Mouse (Mus musculus) liver, postnatal 0 days (tissue): Measurements from ENCODE around the gene Ube2g1. TPM values are rescaled to one million over a fixed set of nuclear protein-coding genes. Genes with fewer than 3 reads are reported as not detected.

Source experiments
- ATAC-seq: fragments of 200-750 bp; cut with Nextera tagmentation; 2 replicates; pipeline ENCODE4 v1.8.0; 2017; ENCODE audit warnings: mild to moderate bottlenecking, moderate library complexity
- DNase-seq: peaks from one replicate; pipeline ENCODE4 v3.0.0-alpha.2; 2016
- H3K27ac ChIP-seq: fragments of 300-500 bp; sonication (generic); 2 replicates; pipeline ENCODE4 v1.5.1; 2014; ENCODE audit warnings: antibody characterized with exemption, moderate library complexity, mild to moderate bottlenecking, low read depth
- H3K27me3 ChIP-seq: fragments of 300-500 bp; sonication (generic); 2 replicates; pipeline ENCODE4 v1.6.1; 2014; ENCODE audit warnings: low read length, control low read depth, mixed read lengths; ENCODE audit not compliant: insufficient read depth
- H3K36me3 ChIP-seq: fragments of 300-500 bp; sonication (generic); replicated peaks from 2 replicates; pipeline ENCODE4 v1.6.1; 2014; ENCODE audit warnings: mild to moderate bottlenecking, control low read depth, low read length, moderate library complexity, mixed read lengths; ENCODE audit not compliant: insufficient read depth
- H3K4me1 ChIP-seq: fragments of 300-500 bp; sonication (generic); 2 replicates; pipeline ENCODE4 v1.6.1; 2014; ENCODE audit warnings: antibody characterized with exemption, mild to moderate bottlenecking, control low read depth; ENCODE audit not compliant: insufficient read depth
- H3K4me2 ChIP-seq: fragments of 300-500 bp; sonication (generic); 2 replicates; pipeline ENCODE4 v1.6.1; 2014; ENCODE audit warnings: low read depth, mild to moderate bottlenecking, low read length, moderate library complexity, mixed read lengths
- H3K4me3 ChIP-seq: fragments of 300-500 bp; sonication (generic); 2 replicates; pipeline ENCODE4 v1.5.1; 2014; ENCODE audit warnings: low read depth, low read length
- H3K9ac ChIP-seq: fragments of 300-500 bp; sonication (generic); replicated peaks from 2 replicates; pipeline ENCODE4 v1.6.1; 2014; ENCODE audit warnings: mild to moderate bottlenecking, moderate library complexity
- H3K9me3 ChIP-seq: fragments of 300-500 bp; sonication (generic); 2 replicates; pipeline ENCODE4 v1.6.1; 2016; ENCODE audit warnings: mild to moderate bottlenecking, control low read depth, low read length, mixed read lengths
- CTCF ChIP-seq: sonication (generic); IDR thresholded peaks from 2 replicates; pipeline ENCODE4 v1.5.1; 2016; ENCODE audit warnings: antibody characterized with exemption, low read depth
- EP300 ChIP-seq: IDR thresholded peaks from 2 replicates; pipeline ENCODE4 v1.6.1; 2016; ENCODE audit warnings: antibody characterized with exemption, low read depth, mild to moderate bottlenecking
- WGBS: fragments of 180-500 bp; shearing (Covaris S2); extraction: QIAGEN DNeasy Blood & Tissue Kit; methylation state at CpG from one replicate; pipeline ENCODE4 v1.1.7; 2014; ENCODE audit not compliant: insufficient replicate concordance; 5-methylcytosine and 5-hydroxymethylcytosine counted together
- polyA plus RNA-seq: library from polyadenylated mRNA; unstranded; fragments of >200 nt; fragmentation: Nextera tagmentation; extraction: Ambion mirVana; gene quantifications from 2 replicates; pipeline ENCODE4 v1.2.1, GENCODE M21; 2015

The Ube2g1 gene
- polyA plus RNA-seq, 1 experiment from 2014 or later, result 28.1 TPM

GRCm38 (mm10) chr11:72660359-72660758 is 53.3 kb downstream of the Ube2g1 start:
- DNase-seq (no peak), ATAC-seq (no peak)
- H3K4me3 ChIP-seq, result no peak overlapping the region
- no peaks in the 10 kb centered on the region for H3K36me3 ChIP-seq
- H3K27ac ChIP-seq, result no peak overlapping the region
- WGBS, result 86% methylated on average over 1 of the region's 1 CpGs
- no peaks in the 10 kb centered on the region for H3K9me3 ChIP-seq
- no peaks in the 10 kb centered on the region for H3K4me1 ChIP-seq
- no peak overlapping the region for H3K4me2 ChIP-seq
- no peak overlapping the region for H3K9ac ChIP-seq
- H3K27me3 ChIP-seq, result no peaks in the 10 kb centered on the region
- TF ChIP-seq EP300, result no peak
- TF ChIP-seq CTCF, result no peak

DNA sequence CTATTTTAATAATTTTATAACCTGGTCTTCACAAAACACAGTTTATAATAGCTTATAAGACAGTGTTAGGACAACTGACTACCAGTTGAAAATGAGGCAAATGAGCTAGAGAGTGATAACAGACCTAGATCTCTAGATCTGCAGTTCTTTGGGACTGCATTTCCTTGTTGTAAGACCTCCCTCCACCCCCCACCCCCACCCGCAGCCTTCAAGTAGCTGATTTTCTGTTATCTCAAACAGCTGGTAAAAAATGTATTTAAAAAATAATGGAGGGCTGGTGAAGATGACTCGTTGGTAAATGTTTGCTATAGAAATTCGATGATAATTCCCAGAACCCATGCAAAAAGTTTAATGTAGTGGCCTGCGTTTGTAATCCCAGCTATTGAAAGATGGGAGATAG is 57.6 kb downstream of the Ube2g1 start:
- TF ChIP-seq CTCF, result no peak
- no peak for TF ChIP-seq EP300

DNA sequence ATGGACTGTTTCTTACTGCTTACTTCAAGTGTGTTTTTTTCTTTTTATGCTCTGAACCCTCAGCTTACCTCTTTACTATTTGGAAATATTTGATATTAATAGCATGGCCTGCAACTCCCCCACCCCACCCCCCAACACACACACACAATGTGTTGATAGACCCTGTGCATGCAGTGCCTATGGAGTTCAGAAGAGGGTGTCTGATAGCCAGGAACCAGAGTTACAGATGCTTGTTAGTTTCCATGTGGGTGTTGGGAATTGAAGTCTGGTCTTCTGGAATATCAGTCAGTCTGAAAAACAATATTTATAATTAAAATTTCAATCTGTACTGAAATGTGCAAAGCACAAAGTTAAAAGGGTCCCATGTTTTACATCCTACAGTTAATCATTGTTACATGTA is 63.6 kb downstream of the Ube2g1 start:
- H3K9me3 ChIP-seq, result no peaks in the 10 kb centered on the region
- DNase-seq (no peak), ATAC-seq (no peak)
- H3K36me3 ChIP-seq, result no peaks in the 10 kb centered on the region
- H3K27me3 ChIP-seq, result no peaks in the 10 kb centered on the region
- TF ChIP-seq EP300 (no peak), CTCF (no peak)
- H3K27ac ChIP-seq, result no peak overlapping the region
- no peak overlapping the region for H3K4me2 ChIP-seq
- H3K4me3 ChIP-seq, result no peak overlapping the region
- 0 out of 2 replicates have a peak, but pooled peaks cover 3% of the 10 kb centered on the region for H3K4me1 ChIP-seq
- no peak overlapping the region for H3K9ac ChIP-seq

More for the DNA sequence above, 57.6 kb downstream of the Ube2g1 start:
- Histone ChIP-seq H3K27ac (no peak overlapping the region), H3K9ac (no peak overlapping the region), H3K4me2 (no peak overlapping the region), H3K9me3 (no peaks in the 10 kb centered on the region), H3K4me1 (no peaks in the 10 kb centered on the region), H3K4me3 (no peak overlapping the region), H3K36me3 (no peaks in the 10 kb centered on the region), H3K27me3 (no peaks in the 10 kb centered on the region)
- WGBS, result 68% methylated on average over 4 of the region's 4 CpGs
- ATAC-seq (no peak), DNase-seq (no peak)

- no peak overlapping the region for H3K4me3 ChIP-seq
- ATAC-seq, result no peak
- no peaks in the 10 kb centered on the region for H3K36me3 ChIP-seq
- H3K27me3 ChIP-seq, result no peaks in the 10 kb centered on the region
- H3K9ac ChIP-seq, result no peak overlapping the region
- H3K9me3 ChIP-seq, result no peaks in the 10 kb centered on the region
- 0 out of 2 replicates have a peak, but pooled peaks cover 3% of the 10 kb centered on the region for H3K4me1 ChIP-seq
- no peak for DNase-seq
- no peak for TF ChIP-seq CTCF
- TF ChIP-seq EP300, result no peak
- 42% methylated on average over 6 of the region's 6 CpGs for WGBS
- H3K4me2 ChIP-seq, result no peak overlapping the region
- H3K27ac ChIP-seq, result no peak overlapping the region
These were observed 64.4 kb downstream of the Ube2g1 start for GRCm38 (mm10) chr11:72671294-72671988.

DNA sequence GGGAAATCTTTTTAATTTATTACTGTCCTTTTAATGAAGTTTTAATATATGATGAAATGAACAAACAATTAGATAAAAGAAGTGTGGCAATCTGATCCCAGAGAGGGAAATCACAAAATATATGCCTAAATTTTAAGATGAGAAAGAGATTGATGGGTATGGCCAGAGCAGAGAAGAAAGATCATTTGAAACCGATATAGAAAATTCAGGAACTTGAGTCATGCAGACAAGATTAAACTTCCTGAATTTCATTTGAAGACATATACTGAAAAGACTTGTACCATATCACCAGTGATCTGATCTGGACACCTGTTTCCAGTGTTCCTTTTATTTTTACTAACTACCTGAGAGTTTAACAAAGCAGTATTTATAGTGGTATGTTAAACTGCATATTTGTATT is 65.4 kb downstream of the Ube2g1 start:
- H3K27ac ChIP-seq, result no peak overlapping the region
- H3K4me3 ChIP-seq, result no peak overlapping the region
- no peak for DNase-seq
- 33% methylated on average over 1 of the region's 1 CpGs for WGBS
- H3K4me1 ChIP-seq, result 0 out of 2 replicates have a peak, but pooled peaks cover 3% of the 10 kb centered on the region
- H3K36me3 ChIP-seq, result 0 out of 2 replicates have a peak, but pooled peaks cover 2% of the 10 kb centered on the region
- no peak overlapping the region for H3K4me2 ChIP-seq
- no peaks in the 10 kb centered on the region for H3K27me3 ChIP-seq
- H3K9ac ChIP-seq, result no peak overlapping the region
- H3K9me3 ChIP-seq, result no peaks in the 10 kb centered on the region
- ATAC-seq, result no peak
- TF ChIP-seq EP300 (no peak), CTCF (no peak)

GRCm38 (mm10) chr11:72675280-72675679 is 68.2 kb downstream of the Ube2g1 start:
- Histone ChIP-seq H3K27me3 (no peaks in the 10 kb centered on the region), H3K4me1 (0 out of 2 replicates have a peak, but pooled peaks cover 3% of the 10 kb centered on the region), H3K4me3 (no peak overlapping the region), H3K27ac (no peak overlapping the region), H3K4me2 (no peak overlapping the region), H3K9me3 (no peaks in the 10 kb centered on the region), H3K9ac (no peak overlapping the region), H3K36me3 (peaks cover 3% of the 10 kb centered on the region; the same call in 1 of the 2 replicates)
- ATAC-seq, result no peak
- no peak for DNase-seq
- TF ChIP-seq EP300, result no peak
- no peak for TF ChIP-seq CTCF
- 72% methylated on average over 2 of the region's 2 CpGs for WGBS

- no peaks in the 10 kb centered on the region for H3K9me3 ChIP-seq
- ATAC-seq (no peak), DNase-seq (no peak)
- peaks cover 15% of the 10 kb centered on the region for H3K36me3 ChIP-seq
- H3K4me1 ChIP-seq, result no peaks in the 10 kb centered on the region
- TF ChIP-seq EP300, result no peak
- no peak overlapping the region for H3K4me3 ChIP-seq
- H3K9ac ChIP-seq, result no peak overlapping the region
- no peak overlapping the region for H3K27ac ChIP-seq
- no peak overlapping the region for H3K4me2 ChIP-seq
- no peaks in the 10 kb centered on the region for H3K27me3 ChIP-seq
These were observed 73.6 kb downstream of the Ube2g1 start for GRCm38 (mm10) chr11:72680726-72681125.
